Mouse (Mus musculus): ENCODE results near the gene Tns1.
A peak's percentile ranks its signal among the peaks of the same experiment; 100 is the strongest.

Gene Tns1

GRCm38 (mm10) chr1:74058309-74058708 lies 65.9 kb downstream of the Tns1 start:
- DNase-seq (ENCODE audit: low spot score) = no peak

DNA sequence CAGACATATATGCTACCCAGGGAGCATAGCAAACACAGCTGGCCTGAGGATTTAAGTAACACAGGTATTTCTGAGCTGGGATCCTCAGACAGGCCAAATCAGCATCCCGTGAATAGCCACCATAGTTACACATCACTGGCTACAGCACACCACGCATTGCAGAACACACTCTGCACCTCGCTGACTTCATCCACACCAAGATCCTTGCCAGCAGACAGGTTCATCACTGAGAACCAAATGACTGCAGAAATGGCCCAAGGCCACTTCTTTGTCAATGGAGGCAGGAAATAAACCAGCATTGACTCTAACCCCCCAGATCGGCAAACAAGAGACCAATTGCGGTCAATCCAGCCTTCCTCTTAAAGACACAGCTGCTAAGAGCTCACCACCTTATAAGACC lies 66.7 kb downstream of the Tns1 start:
- DNase-seq (ENCODE audit: low spot score) = no peak

DNA sequence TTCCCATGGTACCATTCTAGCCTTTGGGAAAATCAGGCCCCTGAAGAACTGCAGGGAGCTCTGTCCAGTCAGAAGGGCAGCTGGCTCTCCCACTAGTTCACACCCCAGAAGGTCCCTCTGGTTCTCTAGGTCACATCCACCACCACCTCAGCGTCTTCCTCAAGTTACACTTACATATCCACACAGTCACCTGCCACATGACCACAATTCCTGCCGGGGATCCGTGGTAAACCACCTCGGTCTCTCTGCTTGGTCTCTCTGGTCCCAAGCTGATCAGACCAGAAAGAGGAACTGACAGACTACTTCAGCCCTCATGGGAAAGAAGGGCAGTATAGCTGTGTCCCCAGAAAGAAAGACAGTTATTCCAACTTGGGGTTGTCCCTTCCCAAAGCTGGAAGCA lies 68.7 kb downstream of the Tns1 start:
- DNase-seq (ENCODE audit: low spot score) = no peak

GRCm38 (mm10) chr1:74054471-74054870 lies 69.8 kb downstream of the Tns1 start:
- DNase-seq (ENCODE audit: low spot score) = no peak

DNA sequence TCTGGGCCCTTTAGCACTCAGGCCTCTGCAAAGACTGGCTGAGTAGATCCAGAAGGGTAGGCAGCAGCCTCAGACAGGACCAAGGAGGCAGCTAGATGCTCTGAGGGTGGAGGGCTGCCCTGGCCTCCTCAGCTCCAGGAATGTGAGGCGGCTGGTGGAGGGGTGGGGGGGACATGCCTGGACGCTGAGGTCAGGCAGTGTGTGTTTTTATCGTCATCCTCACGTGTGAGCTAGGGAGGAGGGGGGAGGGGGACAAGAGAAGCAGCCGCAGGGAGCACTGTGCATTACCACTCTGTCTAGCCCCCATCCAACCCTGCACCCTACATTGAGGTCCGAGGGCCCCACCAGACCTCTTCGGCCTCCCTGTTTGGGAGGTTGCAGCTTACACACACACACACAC lies 70.2 kb downstream of the Tns1 start:
- peak; percentile 42 for DNase-seq (ENCODE audit: low spot score)

- no peak for DNase-seq (ENCODE audit: low spot score)
Measured at GRCm38 (mm10) chr1:74053068-74053467, 71.2 kb downstream of the Tns1 start.

DNA sequence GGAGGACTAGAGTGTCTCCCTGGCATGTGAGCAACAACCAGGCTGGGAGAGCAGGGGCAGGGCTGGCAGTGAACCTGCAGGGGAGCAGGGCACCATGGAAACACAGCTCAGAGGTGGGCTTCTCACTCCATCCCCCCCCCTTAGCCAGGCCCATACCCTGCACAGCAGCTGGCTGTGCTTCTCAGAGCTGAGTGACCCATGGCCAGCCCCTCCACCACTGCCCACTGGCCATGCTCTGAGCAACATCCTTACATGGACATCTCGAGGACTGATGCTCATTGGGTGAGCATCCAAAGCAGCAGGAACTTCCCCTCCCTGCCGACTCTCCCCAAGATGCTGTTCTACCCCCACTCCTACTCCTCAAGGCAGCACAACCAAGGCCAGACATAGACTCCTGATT lies 72.9 kb downstream of the Tns1 start:
- DNase-seq (ENCODE audit: low spot score) = no peak

- DNase-seq (ENCODE audit: low spot score) = no peak
Measured at GRCm38 (mm10) chr1:74049430-74049829, 74.8 kb downstream of the Tns1 start.

- no peak for DNase-seq (ENCODE audit: low spot score)
Measured at GRCm38 (mm10) chr1:74047722-74048121, 76.5 kb downstream of the Tns1 start.

- no peak for DNase-seq (ENCODE audit: low spot score)
Measured at GRCm38 (mm10) chr1:74047311-74047710, 76.9 kb downstream of the Tns1 start.

DNA sequence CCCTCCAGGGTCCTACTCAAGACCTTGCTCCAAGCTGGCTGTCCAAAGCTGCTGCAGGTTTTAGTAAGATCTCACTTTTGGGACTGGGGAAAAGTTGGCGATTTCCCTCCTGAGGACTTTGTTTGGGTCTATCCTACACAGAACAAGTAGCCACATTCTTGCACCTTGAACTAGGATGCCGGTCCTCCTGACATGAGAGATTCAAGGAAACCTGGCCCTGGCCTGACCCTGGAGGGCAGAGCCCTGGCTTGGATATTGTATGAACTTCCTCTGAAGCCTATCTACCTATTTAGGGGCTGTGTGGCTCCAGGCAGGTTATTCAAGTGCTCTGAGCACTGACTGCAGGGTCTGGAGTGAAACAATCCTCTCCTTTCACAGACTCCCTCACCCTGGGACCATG lies 79.2 kb downstream of the Tns1 start:
- no peak for DNase-seq (ENCODE audit: low spot score)

DNA sequence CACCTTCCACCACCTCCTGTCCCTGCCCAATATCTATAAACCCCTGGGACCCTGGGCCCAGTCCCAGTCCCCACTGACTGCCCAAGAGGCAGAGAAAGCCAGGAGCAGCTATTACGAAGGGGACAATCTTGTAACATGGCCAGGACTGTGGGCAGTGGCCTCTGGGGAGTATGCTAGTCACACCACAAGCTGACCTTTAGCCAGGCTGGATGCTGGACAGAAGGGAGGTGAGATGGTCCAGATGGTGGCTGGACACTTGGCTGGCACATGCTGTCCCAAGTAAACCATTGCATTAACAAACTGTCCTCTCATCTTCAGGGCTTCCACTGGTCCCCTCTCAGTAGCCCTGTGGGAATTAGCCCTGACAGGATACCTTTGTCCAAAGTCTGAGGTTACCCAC lies 79.8 kb downstream of the Tns1 start:
- no peak for DNase-seq (ENCODE audit: low spot score)

- DNase-seq (ENCODE audit: low spot score) = no peak
Measured at GRCm38 (mm10) chr1:74043584-74044105, 80.6 kb downstream of the Tns1 start.

DNA sequence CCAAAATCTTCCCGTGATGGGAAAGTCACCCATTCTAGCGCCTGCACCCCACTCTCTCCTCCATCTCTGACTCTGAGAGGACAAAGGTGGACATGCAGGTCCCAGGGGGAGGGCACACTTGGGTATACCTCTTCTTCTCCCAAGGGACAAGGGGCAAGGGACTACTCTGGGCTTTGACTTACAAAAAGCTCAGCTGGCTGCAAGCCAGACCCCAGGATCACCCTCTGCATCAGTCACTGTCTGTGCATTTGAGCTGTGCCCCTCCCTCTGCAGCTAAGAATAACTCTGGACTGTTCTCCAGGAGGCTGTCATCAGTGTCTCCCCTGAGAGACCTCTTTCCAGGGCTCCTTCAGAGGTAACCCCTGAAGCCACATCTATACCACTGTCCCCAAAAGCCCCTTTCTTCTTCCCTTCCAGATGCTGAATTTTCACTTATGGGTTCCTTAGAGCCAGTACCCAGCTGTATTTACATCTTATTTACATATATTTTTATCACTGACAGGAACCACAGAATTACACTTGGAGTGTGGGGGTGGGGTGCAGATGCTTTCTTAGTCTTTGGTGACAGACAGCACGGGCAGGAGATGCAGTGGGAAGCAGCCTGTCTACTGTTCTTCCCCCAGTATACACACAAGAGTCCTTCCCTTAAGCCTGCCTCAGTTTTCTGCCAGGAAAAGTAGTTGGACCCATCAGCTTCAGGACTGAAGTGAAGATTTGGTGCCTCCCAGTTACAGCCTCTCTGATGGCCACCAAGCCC lies 81.4 kb downstream of the Tns1 start:
- no peak for DNase-seq (ENCODE audit: low spot score)

GRCm38 (mm10) chr1:74041692-74042091 lies 82.6 kb downstream of the Tns1 start:
- DNase-seq (ENCODE audit: low spot score) = no peak

- DNase-seq (ENCODE audit: low spot score) = no peak
Measured at GRCm38 (mm10) chr1:74041178-74041577, 83.1 kb downstream of the Tns1 start.

- DNase-seq (ENCODE audit: low spot score) = peak; percentile 43
Measured at GRCm38 (mm10) chr1:74036560-74037390, 87.5 kb downstream of the Tns1 start.

DNA sequence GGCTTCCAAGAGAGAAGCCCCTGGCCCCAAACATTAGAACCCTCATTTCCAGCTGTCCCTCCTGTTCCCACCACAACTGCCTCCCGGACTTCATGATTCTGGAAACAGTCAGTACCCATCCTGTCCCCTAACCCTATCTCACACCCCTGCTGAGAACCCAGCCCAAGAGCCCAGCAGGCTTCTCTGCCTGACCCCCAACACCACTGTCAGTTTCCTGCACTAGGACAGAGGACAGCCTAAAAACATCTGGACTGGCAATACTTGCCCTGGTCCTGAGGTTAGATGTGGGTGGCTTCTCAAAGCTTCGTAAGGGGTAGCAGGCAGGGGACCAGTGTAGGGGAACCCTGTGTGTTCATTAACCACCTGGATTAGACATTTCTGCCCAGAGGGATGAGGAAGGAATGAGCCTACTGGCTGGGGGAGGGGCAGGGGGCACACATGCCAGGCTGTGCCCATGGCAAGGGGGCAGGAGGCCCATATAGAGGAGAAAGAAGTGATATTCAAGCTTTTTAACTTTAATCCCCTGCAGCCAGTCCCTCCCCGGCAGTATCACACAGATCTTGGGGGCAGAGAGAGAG lies 88.2 kb downstream of the Tns1 start:
- DNase-seq (ENCODE audit: low spot score) = no peak

DNA sequence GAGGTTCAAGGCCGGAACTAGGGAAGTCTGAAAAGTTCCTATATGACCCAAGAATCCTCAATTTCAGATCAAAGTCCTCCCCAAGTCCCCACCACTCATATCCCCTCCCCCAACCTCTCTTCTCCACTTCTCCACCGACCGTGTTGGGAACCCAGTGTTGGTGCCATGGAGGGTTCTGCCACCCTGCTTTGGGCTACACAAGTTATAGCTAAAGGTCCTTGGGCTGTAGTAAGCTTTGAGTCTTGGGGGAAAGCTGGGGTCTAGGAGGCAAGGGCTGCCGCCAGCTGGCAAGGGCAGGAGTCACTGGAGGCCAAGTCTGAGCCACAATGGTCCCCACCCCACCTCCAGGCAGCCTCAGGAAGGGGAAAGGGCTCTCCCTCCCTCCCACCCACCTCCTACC lies 88.8 kb downstream of the Tns1 start:
- DNase-seq (ENCODE audit: low spot score) = no peak

- no peak for DNase-seq (ENCODE audit: low spot score)
Measured at GRCm38 (mm10) chr1:74034736-74035135, 89.5 kb downstream of the Tns1 start.

GRCm38 (mm10) chr1:74034211-74034610 lies 90.0 kb downstream of the Tns1 start:
- DNase-seq (ENCODE audit: low spot score) = no peak

DNA sequence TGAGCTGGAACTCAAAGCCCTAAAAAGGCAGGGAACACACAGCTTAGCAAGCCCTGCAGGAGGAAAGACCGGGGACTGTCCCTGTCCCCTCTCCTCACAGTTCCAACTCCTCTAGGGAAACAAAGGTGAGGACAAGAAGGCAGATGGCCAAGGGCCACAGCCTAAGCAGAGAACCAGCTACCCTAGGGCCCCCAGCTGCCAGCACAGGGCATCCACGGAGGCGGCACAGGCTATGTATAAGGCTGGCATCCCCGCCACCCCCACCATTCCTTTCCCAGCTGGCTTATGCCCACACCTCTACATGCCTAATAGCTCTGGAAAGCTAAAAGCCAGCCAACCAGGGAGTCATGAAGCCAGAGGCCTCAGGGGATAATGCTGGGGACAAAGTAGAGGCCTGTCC lies 90.8 kb downstream of the Tns1 start:
- no peak for DNase-seq (ENCODE audit: low spot score)

- DNase-seq (ENCODE audit: low spot score) = no peak
Measured at GRCm38 (mm10) chr1:74032966-74033365, 91.3 kb downstream of the Tns1 start.

All from retina, embryonic 14.5 days (tissue).